Mouse (Mus musculus): ENCODE measurements around the gene Tmtc2.

Gene Tmtc2

GRCm38 (mm10) chr10:105495248-105495647 lies 79.0 kb downstream of the Tmtc2 start:
- no peak for DNase-seq (ENCODE audit: low spot score in 2 of 2)

DNA sequence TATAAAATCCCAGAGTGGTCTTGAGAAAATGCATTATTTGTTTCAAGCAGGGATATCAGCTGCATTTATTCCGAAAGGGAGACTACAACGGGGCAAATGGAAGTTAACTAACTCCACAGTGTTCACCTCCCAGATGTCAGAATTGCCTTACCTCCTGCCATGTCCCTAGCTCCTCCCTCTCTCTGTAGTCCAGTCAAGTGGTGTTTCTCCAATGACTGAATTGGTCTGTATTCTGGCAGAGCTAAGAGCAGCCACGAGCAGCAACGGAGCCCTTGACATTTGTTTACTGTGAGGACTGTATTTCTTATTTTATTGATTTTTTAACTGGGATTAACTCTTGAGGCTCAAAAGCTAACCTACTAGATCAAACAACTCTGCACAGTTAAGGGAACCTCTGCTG lies 81.8 kb downstream of the Tmtc2 start:
- no peak for DNase-seq (ENCODE audit: low spot score in 2 of 2)

DNA sequence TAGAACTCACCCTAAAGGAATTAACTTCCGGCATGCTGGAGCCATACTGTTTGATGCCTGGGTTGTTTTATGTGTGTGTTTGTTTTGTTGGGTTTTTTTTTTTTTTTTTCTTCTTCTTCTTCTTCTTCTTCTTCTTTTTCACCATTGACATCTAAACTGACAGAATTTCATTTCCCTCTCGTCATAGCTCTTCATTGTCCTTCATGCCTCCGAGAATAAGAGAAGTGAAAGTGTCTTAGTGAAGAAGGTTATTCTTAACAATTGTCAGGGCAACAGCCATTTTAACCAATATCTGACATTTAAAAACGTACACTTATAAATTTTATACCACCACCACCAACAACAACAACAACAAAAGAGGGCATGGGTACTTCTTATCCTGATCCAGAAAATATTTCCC lies 83.5 kb downstream of the Tmtc2 start:
- DNase-seq (ENCODE audit: low spot score in 2 of 2), result no peak

- DNase-seq (ENCODE audit: low spot score in 2 of 2), result no peak
Observed at GRCm38 (mm10) chr10:105489970-105490735, 84.1 kb downstream of the Tmtc2 start.

DNA sequence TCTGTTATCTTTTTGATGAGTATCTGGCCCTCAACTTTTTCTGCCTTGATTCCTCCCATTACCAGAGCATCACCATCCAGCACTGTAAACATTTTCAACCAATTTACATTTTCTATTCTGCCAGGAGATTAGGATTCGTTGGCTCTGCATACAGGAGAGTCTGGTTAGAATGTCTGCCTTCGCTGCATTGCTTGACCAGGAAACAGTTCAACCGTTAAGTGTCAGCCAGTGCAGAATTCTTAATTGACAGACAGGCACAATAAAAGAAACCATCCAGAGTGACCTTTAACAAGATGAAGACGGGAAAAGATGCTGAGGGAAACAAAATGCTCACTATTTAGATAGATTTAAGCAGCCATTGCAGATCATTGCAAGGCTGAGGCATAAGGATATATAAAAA lies 87.3 kb downstream of the Tmtc2 start:
- no peak for DNase-seq (ENCODE audit: low spot score in 2 of 2)

DNA sequence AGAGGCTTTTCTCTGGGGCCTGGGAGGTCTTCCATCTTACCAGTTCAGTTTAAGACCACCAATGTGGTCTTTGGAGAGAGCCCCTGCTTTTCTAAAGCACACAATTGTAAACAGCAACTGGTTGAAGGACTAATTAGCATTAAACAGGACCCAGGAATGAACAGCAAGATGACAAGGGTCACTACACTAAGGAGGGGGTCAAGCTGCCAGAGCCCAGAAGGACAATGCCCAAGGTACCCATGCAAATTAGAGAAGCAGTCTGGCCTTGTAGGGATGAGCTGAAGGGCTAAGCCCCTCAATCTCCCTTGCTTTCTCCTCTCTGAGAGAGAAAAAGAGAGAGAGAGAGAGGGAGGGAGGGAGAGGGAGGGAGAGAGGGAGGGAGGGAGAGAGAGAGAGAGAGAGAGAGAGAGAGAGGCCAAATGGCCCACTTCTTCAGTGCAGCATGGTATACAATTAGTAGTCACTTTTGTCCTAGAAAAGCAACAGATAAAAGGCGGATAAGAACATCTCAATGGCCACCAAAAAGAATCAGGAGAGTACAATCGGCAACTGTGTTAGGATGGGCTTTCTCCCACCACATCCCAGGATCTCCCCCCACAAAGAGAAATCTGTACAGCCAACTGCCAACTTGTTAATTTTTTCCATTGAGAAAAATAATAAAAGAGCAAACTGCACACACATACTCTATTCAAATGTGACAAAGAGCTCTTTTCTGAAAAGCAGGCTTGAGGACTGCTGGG lies 89.7 kb downstream of the Tmtc2 start:
- no peak for DNase-seq (ENCODE audit: low spot score in 2 of 2)

DNA sequence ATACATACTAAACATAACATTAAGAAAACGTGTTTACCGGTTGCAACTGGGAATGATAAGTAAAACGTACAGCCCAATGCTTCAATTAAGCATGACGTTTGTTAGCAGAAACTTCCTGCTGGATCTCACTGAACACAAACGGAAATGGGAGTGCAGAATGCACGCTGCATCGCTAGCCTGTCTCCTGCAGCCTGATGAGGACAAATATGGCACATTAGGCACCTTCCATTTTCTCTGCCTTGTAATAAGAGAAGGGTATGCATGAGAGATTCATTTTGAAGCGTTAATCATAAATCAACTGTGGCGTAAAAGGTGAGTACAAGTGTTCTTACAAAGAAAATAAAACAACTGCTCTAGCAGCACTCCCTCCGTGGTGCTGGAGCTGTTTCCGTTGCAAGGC lies 94.5 kb downstream of the Tmtc2 start:
- no peak for DNase-seq (ENCODE audit: low spot score in 2 of 2)

DNA sequence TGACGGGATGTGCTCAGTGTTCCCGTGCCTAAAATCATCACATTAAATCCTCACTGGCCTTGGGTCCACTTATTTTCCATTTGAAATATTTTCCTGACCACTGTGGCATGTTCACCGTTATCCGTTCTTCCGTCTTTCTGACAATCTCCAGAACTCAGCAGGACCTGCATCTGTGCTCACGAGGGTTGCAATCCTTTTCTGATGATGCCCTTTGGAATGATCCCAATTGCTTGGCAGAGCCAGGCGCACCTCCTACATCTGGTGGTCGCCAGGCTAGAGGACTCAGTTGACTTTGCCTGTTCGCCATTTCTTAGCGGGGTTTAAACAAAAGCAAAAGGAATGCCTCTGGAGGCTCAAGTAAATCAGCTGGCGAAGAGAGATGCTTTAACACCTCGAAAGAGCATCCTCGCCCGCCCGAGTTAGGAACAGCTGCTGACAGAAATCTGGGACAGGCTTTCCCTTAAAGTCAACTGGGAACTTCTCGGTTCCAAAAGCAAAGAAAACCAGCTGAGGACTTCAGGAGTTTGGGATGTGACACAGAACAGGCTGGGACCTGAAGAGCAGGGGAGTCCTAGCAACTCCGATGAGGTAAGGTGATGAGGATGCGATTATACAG lies 96.5 kb downstream of the Tmtc2 start:
- no peak for DNase-seq (ENCODE audit: low spot score in 2 of 2)

GRCm38 (mm10) chr10:105474162-105474830 lies 100.0 kb downstream of the Tmtc2 start:
- DNase-seq (ENCODE audit: low spot score in 2 of 2), result no peak

GRCm38 (mm10) chr10:105464378-105464777 lies 109.9 kb downstream of the Tmtc2 start:
- DNase-seq (ENCODE audit: low spot score in 2 of 2), result no peak

DNA sequence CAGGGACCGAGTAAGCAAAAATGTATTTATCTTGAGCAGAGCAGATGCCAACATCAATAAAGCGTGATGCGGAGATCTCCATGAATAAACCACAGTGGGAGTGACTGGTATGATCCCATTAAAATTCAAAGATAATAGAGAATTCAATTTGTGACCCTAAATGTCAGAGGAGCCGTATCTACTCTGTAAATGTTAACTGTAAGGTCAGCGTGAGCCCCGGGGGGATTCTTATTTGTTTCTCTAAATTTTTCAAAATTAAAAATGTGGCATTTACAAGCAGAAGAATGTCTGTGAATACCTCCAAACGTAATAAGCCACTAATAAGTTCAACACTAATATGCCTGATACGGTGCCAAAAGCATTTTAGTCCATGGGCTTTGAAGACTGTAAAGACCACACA lies 120.8 kb downstream of the Tmtc2 start:
- DNase-seq (ENCODE audit: low spot score in 2 of 2), result no peak

GRCm38 (mm10) chr10:105447191-105447590 lies 127.1 kb downstream of the Tmtc2 start:
- DNase-seq (ENCODE audit: low spot score in 2 of 2), result no peak

DNA sequence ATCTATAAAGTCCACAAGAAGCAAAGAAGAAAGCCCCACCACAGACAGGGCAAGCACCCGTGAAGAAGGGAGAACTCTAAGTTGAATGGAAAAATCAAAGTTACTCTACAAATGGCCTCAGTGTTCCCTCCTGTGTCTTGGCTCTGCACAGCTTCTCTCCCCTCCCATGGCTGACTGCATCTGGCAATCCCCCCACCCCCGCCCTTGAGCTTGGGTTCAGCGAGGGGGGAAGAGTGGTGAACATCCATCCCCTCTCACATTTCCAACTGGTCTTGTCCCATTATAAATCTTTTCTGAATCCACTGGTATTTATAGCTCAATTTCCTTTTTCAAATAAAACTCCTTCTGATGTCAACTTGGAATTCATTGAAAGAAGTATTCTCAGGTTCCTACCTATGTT lies 129.9 kb downstream of the Tmtc2 start:
- DNase-seq (ENCODE audit: low spot score in 2 of 2), result no peak

DNA sequence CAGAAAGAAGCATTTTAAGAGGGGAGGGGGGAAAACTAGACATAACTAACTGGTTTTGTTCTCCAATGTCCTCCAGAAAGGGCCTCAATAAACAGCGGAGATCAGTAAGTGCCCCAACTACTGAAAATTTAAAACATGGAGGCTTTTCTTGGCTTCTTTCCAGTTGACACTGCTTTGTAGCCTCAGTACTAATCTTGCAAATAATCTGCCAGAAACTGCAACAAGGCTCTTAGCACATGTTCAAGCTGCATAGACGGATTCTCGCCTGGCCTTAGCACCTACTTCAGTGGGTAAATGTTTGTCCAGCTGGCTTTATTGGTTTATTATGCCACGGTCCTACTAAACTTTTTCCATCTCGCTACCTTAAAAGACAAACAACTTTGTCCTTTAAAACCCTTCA lies 139.4 kb downstream of the Tmtc2 start:
- no peak for DNase-seq (ENCODE audit: low spot score in 2 of 2)

DNA sequence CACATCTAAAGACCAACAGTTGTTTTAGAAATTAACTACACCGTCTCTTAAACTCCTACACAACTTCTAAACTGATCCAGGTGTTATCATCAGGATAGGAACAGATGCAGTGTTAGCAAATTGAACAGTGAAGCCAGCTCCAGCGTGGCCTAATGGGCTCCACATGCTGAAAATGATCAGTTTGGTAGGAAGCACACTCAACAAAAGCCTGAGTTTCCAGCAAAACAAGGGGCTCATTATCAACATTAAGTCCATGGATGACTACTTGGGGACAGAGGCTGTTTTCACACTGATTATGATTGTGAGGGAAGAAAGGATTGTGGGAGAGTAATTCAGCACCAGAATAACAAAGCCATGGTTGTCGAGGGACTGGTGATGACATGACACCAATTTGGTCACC lies 143.4 kb downstream of the Tmtc2 start:
- DNase-seq (ENCODE audit: low spot score in 2 of 2), result no peak

DNA sequence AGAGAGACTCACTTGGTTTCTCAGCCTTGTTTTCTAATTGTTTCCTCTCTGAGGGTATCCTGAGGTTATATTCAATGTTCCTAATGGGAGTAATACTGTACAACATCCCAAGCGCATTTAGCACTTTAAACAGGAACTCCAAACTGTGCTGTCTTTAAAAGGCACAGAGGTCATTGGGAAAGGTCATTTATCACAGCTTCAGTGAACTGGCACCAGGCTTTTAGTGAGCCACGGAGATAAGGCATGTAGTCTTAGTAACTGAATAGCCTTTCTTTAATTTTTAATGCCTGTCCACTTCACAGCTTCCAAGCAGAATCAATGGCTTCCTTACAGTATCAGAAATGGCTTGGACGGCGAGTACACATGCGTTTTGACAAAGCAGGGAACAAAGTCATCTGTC lies 144.0 kb downstream of the Tmtc2 start:
- DNase-seq (ENCODE audit: low spot score in 2 of 2), result no peak

- DNase-seq (ENCODE audit: low spot score in 2 of 2), result no peak
Observed at GRCm38 (mm10) chr10:105428080-105428479, 146.2 kb downstream of the Tmtc2 start.

DNA sequence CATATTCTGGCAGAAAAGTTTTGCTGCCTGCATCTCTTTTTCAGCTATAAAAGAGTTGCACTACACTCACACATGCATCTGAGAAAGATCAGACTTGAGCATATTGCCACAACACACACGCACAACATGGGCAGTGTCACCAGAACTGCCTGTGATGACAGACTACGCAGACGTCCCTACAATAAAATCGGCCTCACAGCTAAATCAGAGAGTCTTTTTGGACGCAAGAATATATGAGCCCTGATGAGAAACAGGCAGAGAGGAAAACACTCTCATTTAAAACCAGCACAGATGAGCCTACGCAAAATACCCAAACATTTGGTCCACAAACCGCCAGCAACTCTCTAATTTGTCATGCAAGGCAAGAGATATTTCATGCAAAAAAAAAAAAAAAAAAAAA lies 146.6 kb downstream of the Tmtc2 start:
- DNase-seq (ENCODE audit: low spot score in 2 of 2), result no peak

- no peak for DNase-seq (ENCODE audit: low spot score in 2 of 2)
Observed at GRCm38 (mm10) chr10:105425052-105425451, 149.2 kb downstream of the Tmtc2 start.

DNA sequence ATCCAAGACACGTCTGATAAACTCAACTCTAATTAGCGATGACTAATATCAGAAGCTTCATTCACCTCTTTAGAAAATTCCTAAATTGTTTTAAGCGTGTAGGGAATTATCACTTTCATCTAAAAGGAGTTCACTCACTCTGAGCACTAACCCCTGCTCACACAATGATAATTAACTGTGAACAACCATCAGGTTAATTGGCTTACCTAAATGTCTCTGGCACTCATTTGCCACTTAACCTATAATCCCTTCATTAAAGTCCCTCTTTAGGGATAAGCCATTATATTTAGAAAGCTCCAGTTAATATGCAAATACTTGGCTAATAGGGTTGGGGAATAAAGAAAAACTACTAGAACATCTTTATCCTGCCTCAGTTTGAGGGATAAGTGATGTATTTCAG lies 151.1 kb downstream of the Tmtc2 start:
- no peak for DNase-seq (ENCODE audit: low spot score in 2 of 2)

DNA sequence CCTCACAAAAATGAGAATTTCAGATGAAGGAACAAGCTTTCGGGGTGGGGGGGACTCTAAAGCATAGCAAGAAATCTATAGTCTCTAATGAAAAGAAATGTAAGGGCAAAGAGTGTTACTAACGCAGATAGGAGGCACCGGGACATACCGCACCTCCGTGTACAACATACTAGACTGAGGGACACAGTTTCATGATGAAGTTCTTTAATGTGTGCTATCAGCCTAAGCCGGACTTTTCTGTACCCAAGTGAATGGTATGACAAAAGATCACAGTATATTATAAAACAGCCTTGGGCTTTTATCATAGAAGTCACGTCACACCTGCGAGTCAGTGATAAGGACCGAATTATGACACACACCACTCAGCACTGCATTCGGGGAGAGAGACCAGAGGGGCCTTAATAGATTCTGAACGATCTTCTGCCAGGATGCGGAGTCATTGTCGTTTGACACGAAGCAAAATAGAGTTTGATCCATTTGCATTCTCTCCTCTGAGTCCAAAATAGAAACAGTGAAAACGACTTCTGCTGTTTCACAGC lies 156.3 kb downstream of the Tmtc2 start:
- DNase-seq (ENCODE audit: low spot score in 2 of 2), result no peak

DNA sequence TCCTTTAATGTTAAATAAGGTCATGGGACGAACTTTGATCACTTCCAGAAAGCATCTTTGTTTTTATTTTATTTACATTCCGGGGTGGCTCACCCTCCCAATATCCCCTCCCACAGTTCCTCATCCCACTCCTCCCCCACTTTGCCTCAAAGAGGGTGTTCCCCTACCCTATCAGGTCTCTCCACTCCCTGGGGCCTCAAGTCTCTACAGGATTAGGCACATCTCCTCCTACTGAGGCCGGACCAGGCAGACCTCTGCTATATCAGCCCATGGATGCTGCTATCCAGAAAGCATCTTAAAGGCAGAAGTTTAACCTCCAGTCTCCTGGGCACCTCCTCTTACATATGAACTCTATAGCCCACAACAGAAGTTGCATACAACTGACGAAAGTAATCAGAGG lies 157.7 kb downstream of the Tmtc2 start:
- DNase-seq (ENCODE audit: low spot score in 2 of 2), result no peak
